Mouse (Mus musculus): ENCODE measurements around the gene Gm3468. TPM values are rescaled to one million over a fixed set of nuclear protein-coding genes. Genes with fewer than 3 reads are reported as not detected.
"Not testable (repeated sequence)": the region's sequence is repeated elsewhere in the genome, so short reads cannot be mapped to it uniquely, and the experiment has no call there.

The Gm3468 gene
- total RNA-seq (2021) = 1 to 10 TPM in 1 of 2 experiments, under 1 TPM in 1; 0.86 to 1.4 TPM

DNA sequence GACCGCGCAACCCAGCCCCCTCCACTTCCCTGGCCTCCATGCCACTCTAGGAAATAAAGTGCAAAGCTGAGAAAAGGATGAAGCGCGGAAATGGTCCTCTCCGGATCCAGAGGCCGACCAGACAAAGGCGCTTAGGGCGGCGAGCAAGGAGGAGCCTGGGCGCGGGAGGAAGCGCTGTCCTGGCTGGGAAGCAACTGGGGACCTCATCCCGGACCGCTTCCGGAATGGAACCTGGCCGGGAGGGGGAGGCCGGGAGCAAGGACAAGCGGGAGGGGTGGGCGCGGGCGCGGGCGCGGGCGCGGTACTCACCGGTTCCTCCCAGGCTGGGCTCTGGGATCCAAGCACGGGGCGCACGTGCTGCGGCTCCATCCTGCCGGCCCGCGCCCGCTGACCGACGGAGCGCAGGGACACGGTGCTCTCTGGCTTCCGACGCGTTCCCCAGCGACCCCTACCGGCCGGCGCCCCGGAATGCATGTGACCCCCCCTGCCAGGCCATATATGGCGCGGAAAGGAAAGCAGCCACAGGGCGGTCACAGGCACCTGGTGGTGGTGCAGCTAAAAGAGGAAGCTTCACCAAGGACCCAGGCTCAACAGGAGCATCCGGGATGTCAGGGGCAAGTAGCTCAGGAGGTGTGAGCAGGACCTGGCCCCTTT, at the start of gene Gm3468:
Gene Gm3468, minus strand, starts transcription at position 394 of the 654 bp plus-strand sequence.
- intact Hi-C loops (cut with DNase I) = not testable (repeated sequence)
- peak; percentile 23 to 26 for DNase-seq (ENCODE audit: low spot score in 2 of 2)

DNA sequence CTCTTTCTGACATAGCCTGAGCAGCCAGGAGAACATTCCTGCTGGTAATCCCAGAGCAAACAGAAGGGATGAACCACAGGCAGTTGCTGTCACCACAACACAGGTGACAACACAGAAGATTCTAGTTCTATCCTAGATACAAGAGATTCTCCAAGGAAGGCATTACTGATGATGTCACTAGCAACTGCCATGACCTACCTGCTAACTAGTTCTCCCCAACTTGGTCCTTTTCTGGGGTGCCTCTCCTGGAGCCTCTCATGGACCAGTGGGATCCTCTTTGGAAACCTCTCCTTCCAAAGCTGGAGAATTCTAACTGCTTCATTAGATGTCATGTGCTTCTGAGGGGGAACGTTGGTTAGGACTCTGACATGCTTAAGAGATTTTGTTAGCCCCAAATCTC, 17.2 kb upstream of the Gm3468 start, which contains the start of gene Gm3476:
Gene Gm3476, minus strand, starts transcription at position 101 of the 400 bp plus-strand sequence.
- DNase-seq (ENCODE audit: low spot score in 2 of 2); intact Hi-C loops (cut with DNase I): not testable (repeated sequence)

DNA sequence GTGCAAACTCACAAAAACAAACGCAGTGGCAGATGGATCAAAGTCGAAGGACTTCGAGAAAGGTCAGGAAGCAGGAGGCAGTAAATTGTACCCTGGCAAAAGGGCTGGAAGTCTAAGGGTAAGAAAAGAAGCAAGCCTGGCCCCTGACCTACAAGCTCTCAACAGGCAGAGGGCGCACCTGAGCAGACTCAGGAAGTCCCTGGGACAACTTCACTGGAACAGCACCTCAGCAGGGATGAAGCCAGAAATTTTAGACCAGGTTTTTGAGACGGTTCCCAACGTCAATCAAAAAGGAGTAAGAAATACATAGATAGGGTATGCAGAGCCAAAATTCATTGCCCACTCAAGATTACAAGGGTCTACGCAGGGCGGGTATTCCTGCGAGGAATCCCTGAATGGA, 965 bp downstream of the Gm3468 start:
- intact Hi-C loops (cut with DNase I); DNase-seq (ENCODE audit: low spot score in 2 of 2): not testable (repeated sequence)

DNA sequence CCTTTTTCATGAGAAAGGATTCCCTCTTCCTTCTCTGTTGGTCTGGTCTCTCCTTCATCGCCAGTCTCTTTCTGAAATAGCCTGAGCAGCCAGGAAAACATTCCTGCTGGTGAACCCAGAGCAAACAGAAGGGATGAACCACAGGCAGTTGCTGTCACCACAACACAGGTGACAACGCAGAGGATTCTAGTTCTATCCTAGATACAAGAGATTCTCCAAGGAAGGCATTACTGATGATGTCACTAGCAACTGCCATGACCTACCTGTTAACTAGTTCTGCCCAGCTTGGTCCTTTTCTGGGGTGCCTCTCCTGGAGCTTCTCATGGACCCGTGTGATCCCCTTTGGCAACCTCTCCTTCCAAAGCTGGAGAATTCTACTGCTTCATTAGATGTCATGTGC, 14.6 kb downstream of the Gm3468 start, which contains the start of gene Gm8206:
Gene Gm8206, minus strand, starts transcription at position 101 of the 400 bp plus-strand sequence.
- DNase-seq (ENCODE audit: low spot score in 2 of 2); intact Hi-C loops (cut with DNase I): not testable (repeated sequence)

DNA sequence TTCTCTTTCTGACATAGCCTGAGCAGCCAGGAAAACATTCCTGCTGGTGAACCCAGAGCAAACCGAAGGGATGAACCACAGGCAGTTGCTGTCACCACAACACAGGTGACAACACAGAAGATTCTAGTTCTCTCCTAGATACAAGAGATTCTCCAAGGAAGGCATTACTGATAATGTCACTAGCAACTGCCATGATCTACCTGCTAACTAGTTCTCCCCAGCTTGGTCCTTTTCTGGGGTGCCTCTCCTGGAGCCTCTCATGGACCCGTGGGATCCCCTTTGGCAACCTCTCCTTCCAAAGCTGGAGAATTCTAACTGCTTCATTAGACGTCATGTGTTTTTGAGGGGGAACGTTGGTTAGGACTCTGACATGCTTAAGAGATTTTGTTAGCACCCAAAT, 50.3 kb downstream of the Gm3468 start, which contains the start of gene Gm6337:
Gene Gm6337, minus strand, starts transcription at position 101 of the 400 bp plus-strand sequence.
- DNase-seq (ENCODE audit: low spot score in 2 of 2); intact Hi-C loops (cut with DNase I): not testable (repeated sequence)

Other genes starting within 250 kb of the Gm3468 start
- under 1 TPM; 0.42 to 1.00 TPM for gene Gm8237, start 228.3 kb downstream of the Gm3468 start, total RNA-seq (2021)
- under 1 TPM; 0.74 to 0.84 TPM for gene Gm3248, start 146.9 kb downstream of the Gm3468 start, total RNA-seq (2021)
- not detected for gene Gm3453, start 129.5 kb downstream of the Gm3468 start, total RNA-seq (2021)
- not detected for gene Gm6337, start 50.4 kb downstream of the Gm3468 start, total RNA-seq (2021)
- gene Gm8206, start 14.7 kb downstream of the Gm3468 start, total RNA-seq (2021) = under 1 TPM in 1 of 2 experiments, not detected in 1; 0.41 TPM
- gene Gm3476, start 17.1 kb upstream of the Gm3468 start, total RNA-seq (2021) = not detected
- under 1 TPM; 0.34 to 0.62 TPM for gene Gm21560, start 110.6 kb upstream of the Gm3468 start, total RNA-seq (2021)
- 1 to 10 TPM in 1 of 2 experiments, under 1 TPM in 1; 0.96 to 1.5 TPM for gene Gm3411, start 178.6 kb upstream of the Gm3468 start, total RNA-seq (2021)
- gene Gm21103, start 196.2 kb upstream of the Gm3468 start, total RNA-seq (2021) = not detected
- not detected for gene Gm3618, start 235.0 kb upstream of the Gm3468 start, total RNA-seq (2021)

Data from left cerebral cortex, postnatal 36 days (tissue).